Mouse (Mus musculus) left cerebral cortex, adult 18-20 months (tissue): ENCODE results near the gene Nfkb2. TPM values are rescaled to one million over a fixed set of nuclear protein-coding genes. Genes with fewer than 3 reads are reported as not detected.

Source experiments
- DNase-seq, 2 experiments: peaks; one replicate each; pipeline ENCODE4 v3.0.0; 2021 to 2022; ENCODE audit warnings: low spot score in 2 of 2, mixed read lengths in 1 of 2
- total RNA-seq, 2 experiments: library from RNA; stranded (reverse); gene quantifications; 2 replicates each; pipeline ENCODE4 v1.2.3; 2021

Gene Nfkb2
- total RNA-seq, 2 experiments from 2014 or later: 1.9 to 2.1 TPM

DNA sequence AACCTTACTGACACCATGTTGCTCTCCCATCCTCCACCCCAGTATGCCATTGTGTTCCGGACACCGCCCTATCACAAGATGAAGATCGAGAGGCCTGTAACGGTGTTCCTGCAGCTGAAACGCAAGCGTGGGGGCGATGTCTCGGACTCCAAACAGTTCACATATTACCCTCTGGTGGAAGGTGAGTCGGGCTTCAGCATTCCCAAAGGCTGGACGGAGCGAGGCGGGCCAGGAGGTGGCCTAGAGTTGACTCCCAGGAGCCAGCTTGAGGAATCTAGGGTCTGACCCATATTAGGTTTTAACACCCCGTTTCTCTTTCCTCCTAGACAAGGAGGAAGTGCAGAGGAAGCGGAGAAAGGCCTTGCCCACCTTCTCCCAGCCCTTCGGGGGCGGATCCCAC, 4.2 kb downstream of the Nfkb2 start:
- no peak for DNase-seq

DNA sequence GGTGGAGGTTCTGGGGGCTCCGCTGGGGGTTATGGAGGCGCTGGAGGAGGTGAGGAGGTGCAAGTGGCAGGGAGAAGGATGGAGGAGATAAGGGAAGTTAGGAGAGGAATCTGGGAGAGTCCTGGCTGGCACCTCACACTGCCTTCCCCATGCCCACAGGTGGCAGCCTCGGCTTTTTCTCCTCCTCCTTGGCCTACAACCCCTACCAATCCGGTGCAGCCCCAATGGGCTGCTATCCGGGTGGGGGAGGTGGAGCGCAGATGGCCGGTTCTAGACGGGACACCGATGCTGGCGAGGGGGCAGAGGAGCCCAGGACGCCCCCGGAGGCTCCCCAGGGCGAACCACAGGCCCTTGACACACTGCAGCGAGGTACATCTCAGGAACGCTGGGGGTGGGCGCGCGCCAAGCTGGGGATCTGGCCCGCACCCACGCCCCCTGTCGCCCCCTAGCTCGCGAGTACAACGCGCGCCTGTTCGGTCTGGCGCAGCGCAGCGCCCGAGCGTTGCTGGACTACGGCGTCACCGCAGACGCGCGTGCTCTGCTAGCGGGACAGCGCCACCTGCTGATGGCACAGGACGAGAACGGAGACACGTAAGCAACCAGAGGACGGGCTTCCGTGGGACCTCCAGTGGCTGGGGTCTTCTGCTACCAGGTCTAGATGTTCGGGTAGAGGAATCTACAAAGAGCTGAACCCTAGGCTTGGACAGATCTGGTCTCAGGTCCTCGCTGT, 4.8 kb downstream of the Nfkb2 start:
- peak; percentile 90 to 93 for DNase-seq

DNA sequence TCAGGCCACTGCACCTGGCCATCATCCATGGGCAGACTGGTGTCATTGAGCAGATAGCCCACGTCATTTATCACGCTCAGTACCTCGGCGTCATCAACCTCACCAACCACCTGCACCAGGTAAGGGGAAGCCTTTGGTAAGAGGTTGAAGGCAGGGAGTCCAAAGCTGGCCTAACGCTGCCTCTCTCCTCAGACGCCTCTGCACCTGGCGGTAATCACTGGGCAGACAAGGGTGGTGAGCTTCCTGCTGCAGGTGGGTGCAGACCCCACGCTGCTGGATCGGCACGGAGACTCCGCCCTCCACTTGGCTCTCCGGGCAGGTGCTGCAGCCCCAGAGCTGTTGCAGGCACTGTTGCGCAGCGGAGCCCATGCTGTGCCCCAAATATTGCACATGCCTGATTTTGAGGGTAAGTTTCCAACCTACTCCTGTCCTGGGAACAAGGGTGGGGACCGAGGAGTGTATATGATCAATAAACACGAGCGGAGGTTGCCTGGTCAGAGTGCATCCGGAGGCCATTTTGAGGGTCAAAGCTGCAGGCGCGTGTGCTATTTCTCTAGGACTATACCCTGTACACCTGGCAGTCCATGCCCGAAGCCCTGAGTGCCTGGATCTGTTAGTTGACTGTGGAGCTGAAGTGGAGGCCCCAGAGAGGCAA, 5.7 kb downstream of the Nfkb2 start:
- no peak for DNase-seq

DNA sequence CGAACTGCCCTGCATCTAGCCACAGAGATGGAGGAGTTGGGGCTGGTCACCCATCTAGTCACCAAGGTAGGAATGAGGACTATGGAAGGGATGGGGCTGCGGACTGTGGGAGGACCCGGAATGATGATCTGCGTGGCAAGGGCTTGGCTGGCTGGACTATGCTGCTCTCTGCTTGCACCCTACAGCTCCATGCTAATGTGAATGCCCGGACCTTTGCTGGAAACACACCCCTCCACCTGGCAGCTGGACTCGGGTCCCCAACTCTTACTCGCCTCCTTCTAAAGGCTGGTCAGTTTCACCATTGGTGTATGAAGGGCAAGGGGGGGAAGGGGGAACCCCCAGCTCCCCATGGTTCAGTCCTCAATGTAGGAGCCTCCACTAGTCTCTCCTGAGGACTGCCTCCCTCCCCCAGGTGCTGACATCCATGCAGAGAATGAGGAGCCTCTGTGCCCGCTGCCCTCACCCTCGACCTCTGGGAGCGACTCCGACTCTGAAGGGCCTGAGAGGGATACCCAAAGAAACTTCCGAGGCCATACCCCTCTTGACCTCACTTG, 6.3 kb downstream of the Nfkb2 start:
- DNase-seq: no peak

DNA sequence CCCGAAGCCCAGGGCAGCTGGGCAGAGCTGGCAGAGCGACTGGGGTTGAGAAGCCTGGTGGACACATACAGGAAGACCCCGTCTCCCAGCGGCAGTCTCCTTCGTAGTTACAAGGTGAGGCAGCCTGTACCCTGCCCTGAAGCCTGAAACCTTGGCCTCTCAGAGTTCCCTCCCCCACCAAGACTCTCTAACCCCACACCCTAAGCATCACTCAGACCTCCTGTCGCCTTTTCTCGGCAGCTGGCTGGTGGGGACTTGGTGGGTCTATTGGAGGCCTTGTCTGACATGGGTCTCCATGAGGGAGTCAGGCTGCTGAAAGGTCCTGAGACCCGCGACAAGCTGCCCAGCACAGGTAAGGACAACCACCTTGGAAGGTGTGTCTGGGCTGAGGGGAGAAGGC, 7.2 kb downstream of the Nfkb2 start:
- DNase-seq: no peak

DNA sequence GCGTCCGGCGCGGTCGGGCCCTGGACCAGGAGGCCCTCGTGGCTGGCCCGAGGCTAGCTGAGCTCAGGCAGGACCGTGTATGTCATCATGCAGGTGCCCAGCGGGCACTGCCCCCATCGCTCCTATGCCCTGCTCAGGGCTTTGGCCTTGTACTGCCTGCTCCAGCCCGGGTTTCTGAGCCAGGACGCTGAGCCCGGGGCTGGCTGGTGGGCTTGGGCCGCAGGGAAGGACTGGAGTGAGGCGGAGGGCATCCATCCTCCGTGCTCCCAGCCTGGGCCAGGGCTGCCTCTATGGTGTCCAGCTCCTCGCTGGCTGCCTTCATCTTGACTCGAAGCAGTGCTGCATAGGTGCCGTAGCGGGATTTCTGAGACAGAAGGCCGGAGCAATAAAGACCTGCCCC, 8.4 kb downstream of the Nfkb2 start:
- no peak for DNase-seq

DNA sequence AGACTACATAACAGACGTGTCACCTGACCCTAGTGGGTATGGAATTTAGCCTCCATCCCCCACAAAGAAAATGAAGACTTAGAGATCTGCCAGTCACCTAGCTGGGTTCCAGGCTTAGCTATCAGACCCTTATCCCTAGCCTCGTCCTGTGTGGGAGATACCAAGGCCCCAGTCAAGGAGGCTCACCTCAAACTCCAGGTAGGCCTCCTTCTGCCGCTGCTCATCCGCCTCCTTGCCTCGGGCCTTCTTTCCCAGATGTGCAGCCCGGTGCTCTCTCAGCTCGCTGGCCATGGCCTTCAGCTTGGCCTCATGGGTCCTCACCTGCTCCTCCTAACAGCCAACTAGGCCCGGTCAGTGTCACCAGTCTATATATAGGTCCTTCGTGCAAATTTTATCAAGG, 9.0 kb downstream of the Nfkb2 start:
- DNase-seq: no peak

DNA sequence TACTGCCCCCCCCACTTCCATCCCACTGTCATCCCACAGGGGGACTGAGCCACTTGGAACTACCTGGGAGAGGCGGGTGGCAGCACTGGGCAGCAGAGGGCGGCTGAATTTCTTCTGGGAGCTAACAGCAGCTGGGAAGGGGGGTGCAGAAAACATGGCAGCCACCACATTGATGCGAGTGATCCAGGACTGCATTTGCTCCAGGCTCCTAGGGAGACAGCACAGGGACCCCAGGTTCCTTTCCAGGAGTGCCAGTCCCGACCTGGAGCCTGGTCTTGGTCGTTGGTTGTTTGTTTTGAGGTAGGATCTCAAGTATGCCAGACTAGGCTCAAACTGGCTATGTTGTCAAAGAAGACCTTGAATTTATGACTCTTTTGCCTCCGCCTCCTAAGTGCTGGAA, 9.5 kb downstream of the Nfkb2 start:
- no peak for DNase-seq

DNA sequence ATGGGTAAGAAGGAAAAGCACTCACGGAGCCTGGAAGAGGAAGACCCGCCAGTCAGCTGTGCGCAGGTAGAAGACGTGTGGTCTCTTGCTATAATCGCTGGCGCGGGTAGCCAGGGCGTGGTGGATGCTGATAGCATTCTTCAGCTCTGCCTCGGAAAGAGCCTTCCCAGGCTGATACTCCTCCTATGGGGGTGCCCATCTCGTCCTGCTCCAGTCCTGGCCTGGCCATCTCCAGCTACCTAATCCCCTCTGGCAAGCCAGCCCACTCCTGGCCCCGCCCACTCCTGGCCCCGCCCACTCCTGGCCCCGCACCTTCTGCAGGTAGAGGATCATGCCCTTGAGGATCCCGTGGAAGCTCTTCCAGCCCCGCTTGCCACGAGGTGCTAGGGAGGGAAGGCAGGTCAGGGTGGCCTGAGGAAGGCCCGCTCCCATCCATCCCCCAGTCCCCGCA, 10.1 kb downstream of the Nfkb2 start:
- no peak for DNase-seq

DNA sequence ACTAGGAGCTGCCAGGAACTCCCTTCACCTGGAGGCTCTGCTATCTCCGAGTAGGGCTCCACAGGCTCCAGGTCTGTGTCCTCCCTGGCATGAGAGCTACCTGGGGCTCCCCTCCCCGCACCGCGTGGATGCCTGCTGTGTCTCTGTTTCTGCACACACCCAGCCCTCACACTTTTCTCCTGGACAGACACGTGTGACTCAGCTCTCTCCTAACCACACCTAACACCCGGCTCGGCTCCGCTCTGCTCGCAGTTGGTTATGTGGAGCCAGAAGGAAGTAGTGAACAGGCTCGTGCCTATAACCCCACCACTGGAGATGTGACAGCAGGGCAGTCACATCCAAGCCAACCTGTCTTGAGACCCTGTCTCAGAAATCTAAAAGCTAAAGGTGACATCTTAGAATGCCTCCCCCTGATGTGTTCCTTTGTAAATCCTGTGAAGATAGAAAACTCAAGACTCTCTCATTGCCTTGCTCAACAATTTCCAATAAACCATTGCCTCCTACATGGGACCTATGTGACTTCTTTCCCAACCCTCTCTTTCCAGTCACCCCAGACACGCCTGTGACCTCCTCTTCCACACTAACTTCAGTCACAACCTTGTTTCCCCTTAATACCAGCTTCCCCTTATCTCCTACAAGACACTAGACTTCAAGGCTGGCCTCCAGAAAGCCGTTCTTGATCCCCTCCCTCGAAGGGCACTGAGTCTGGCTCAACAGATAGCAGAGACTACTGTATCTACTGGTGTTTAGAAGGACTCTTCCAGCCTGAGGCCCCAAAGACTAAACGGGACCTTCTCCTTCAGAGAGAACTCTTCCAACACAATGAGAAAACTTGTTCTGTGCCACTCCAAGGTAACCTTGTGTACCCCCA, 11.0 kb downstream of the Nfkb2 start:
- peak in 1 of 2 experiments; percentile 30 for DNase-seq

DNA sequence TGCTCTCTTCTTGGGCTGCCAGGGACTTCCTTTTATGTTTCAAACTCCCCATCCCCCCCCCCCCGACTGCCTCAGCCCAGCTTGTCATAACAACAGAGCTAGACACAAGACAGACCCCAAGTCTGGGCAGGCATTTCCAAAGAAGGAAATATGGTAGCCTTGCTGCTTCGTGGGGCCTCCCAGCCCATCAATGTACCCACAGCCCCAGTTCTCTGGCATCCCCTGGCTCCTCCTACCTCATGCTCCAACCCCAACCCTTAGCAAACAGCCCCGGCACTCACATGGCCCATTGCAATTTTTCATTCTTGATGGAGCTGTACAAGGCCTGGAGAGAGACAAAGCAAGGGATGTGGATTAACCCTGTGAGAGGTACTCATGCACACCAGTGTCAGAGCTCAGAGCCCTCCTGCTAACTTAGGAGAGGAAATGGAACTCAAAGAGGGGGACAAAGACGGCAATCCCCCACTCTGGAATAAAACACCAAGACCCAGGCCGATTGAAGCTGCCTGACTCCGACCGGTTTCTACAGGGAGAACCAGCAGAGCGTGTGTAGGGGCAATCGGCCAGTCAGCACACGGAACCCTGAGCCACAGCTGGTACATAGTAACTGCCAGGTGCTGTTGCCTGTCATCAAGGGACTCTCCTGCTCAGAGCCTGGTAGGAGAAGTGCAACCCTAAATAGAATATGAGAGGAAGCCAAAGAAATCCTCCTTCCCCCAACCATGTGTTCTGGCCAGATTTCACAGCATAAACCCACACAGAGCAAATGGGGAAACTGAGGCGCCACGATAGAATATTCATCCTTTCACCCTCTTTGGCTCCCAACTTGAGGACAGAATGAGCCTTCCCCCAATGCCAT, 11.9 kb downstream of the Nfkb2 start:
- DNase-seq: peak in 1 of 2 experiments; percentile 6

DNA sequence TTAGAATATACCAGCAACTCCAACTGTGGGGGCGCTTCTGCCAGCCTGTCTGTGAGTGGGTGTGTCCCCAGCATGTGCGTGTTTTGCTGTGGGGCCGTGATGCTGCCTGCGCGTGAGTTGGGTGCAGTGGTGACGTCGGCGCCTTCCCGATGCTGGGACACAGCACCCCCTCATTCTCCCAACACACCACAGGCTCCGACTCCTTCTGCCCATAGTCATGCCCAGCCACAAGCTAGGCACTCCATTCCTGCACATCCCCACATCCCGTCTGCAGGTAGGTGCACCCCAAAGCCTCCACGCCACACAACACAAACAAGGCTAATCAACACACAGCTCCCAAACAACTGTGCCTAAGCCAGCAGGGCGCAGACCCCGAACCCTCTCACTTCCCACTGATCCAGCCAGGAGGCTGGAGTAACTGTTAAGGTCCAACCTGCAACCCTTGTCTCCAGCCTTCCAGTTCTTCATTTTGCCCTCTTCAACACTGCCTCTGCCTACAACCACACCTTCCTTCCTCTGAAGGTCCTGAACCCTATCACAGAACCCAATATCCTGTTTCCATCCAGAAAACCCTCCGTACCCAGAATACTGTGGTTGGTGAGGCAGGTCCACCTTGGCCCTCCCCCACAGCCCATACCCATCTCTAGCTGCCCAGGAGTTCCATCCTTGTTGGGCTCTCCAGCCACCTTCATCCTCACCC, 12.9 kb downstream of the Nfkb2 start:
- peak; percentile 81 to 89 for DNase-seq

DNA sequence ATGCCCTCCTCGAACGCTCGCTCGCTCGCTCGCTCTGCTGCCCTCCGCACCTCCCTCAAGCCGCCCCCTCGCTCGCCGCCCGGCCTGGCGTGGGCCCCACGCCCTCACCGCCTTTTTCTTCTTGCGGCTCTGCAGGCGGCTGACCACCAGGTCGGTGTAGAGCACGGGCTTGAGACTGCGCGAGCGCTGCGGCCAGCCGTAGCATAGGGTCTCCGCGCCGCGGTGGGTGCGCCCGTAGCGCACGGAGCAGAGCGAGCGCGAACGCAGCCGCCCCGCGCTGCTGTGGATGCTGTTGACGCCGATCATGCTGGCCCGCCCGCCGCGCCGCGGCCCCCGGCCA, 13.4 kb downstream of the Nfkb2 start:
- no peak for DNase-seq

DNA sequence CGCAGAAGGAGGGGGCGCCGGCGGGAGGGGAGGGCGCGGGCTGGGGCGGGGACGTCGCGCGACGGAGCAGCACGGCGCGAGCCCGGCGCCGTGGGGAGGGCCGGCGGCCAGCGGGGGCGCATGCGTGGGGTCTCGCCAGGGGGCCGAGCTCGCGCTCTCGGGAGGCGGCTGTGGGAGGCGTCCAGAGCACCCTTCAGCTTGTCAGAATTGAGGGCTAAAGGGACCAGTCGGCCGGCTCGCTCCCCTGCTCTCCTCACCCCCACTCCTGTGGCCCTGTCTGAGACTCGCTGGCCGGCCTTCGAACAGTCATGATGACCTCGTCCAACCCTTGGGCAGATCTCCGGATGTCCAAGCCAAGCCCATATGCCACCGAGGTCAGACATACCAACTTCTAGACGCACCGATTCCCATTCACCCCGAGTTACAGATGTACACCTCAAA, 13.9 kb downstream of the Nfkb2 start:
- DNase-seq: peak; percentile 58 to 71

DNA sequence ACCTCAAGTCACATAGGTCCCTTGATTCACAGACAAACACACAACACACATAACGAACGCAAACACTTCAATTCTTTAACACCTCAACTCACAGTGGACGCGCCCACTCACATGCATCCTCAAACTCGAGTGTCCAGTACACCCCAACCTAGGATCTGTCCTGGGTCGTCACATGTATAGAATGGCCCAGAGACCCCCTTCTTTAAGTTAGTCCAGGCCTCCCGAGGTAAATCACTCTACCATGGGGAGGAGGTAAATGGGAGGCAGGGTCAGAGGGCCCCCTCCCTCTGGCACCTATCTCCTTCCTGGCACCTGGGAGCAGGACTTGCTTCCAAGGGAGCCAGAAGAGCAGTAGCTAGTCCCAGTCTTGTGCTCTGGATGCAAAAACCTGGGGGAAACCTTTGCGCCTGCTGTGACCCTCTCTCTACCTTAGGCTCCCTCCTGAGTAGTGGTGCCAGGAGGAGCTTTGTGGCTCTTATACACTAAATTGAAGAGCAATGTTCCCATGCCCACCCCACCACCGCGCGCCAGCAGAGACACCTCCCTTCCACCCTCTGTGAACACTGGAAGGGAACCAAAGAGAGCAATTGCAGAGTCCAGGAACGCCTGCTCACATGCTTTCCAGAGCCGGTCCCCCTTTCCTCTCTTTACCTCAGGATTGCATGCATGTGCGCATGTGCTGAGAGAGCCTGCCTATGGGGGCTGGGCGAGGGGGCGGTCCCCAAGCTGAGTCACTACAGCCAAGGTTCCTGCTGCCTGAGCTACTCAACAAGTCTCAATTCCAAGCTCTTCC, 14.7 kb downstream of the Nfkb2 start:
- peak; percentile 94 to 96 for DNase-seq

DNA sequence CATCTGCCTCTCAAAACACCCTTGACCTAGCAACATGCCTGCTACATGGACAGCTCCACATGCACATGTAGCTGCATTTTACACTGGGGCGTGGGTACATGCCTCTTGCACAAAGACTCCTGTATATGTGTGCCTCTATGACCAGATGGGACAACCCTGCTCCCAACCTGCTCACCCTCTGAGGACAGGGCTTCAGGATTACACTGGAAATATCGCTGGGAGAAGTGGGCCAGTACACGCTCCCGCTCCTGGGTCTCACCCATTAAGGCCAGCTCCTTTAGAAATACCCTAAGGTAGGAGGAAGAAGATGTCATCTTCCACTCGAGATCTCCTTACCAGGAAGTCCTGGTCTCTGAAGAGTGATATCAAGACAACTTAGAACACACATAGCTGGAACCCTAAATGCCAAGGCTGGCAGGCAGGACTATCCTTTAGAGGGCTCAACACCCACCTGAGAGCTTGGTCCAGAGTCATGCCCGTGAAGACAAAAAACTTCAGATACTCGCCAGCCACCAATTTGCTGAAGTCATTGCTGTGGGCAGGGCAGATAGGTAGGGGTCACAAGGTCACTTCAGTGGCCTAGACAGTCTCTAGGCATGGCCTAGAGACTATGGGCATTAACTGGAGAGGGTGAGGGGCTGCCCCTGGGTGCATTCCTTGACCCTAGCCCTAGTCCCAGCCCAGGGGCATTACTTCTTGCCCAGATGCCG, 16.1 kb downstream of the Nfkb2 start:
- DNase-seq: no peak

DNA sequence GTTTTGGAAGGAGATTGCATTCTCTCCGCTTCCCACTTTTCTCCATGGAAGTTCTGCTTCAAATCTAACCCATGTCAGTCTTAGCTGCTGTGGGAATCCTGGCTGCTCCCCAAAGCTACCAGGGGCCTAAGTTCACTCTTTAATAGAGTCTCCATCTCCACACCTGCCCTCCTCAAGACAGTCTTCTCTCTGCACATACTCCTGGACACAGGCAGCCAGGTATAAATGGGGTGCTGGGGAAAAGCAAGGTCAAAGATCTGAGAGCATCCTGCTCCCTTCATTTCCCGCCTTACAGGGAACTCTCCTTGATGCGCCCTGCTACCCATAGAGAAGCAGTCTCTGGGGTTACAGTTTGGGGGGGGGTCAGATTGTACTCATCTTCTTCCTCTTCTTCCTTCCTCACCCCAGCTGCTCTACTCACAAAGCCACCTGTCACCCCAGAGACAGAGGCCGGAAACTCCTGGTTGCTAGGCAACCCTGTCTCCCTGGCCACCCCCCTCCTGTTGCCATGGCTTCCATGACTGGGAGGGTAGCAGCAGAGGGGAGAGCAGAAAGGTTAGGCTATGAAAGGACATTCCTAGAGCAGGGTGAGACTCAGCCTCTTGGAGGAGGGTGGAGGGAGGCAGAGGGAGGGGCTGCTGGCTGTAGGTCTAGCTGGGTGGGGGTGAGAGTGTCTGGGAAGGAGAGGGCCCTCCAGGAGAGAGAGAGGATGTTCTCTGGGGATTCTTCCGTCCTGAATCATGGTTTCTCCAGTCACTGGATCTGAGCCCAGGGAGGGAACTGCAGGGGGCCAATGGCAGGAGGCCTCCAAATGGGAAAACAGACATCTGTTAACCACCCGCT, 17.2 kb downstream of the Nfkb2 start:
- DNase-seq: no peak
